Mouse (Mus musculus) erythroblast, embryonic 14.5 days (primary cell): Measurements from ENCODE around the gene Prrx2. TPM values are rescaled to one million over a fixed set of nuclear protein-coding genes. Genes with fewer than 3 reads are reported as not detected.

Experiments used
- H3K27me3 ChIP-seq: 2 replicates; pipeline ENCODE4 v1.6.1; 2012; ENCODE audit warnings: inconsistent platforms; ENCODE audit not compliant: control insufficient read depth
- H3K36me3 ChIP-seq: 2 replicates; pipeline ENCODE4 v1.6.1; 2012; ENCODE audit warnings: mild to moderate bottlenecking, inconsistent platforms; ENCODE audit not compliant: control insufficient read depth
- H3K4me1 ChIP-seq: 2 replicates; pipeline ENCODE4 v1.6.1; 2012; ENCODE audit warnings: inconsistent platforms; ENCODE audit not compliant: control insufficient read depth
- H3K4me3 ChIP-seq: replicated peaks from 2 replicates; pipeline ENCODE3; 2012; ENCODE audit warnings: moderate library complexity, mild to moderate bottlenecking, inconsistent platforms
- H3K9me3 ChIP-seq: 2 replicates; pipeline ENCODE4 v1.6.1; 2012; ENCODE audit warnings: low read length, inconsistent platforms, mixed read lengths; ENCODE audit not compliant: control insufficient read depth
- GATA1 ChIP-seq: IDR thresholded peaks from 2 replicates; pipeline ENCODE4 v1.6.1; 2012; ENCODE audit warnings: low read length, inconsistent platforms, mixed read lengths
- TAL1 ChIP-seq: IDR thresholded peaks from 3 replicates; pipeline ENCODE4 v1.6.1; 2012; ENCODE audit warnings: low read length, inconsistent platforms, mixed read lengths
- polyA plus RNA-seq: library from polyadenylated mRNA; stranded (reverse); fragments of >175 nt; gene quantifications from 2 replicates; pipeline ENCODE4 v1.2.3, GENCODE M21; 2012

The Prrx2 gene
- polyA plus RNA-seq, 1 experiment = not detected

- H3K4me3 ChIP-seq = no peak overlapping the region
- H3K36me3 ChIP-seq = peaks cover 93% of the 10 kb centered on the region
- no peaks in the 10 kb centered on the region for H3K27me3 ChIP-seq
- TF ChIP-seq GATA1 (no peak), TAL1 (no peak)
- peaks cover 8% of the 10 kb centered on the region for H3K9me3 ChIP-seq
- peaks cover 27% of the 10 kb centered on the region for H3K4me1 ChIP-seq
Observed at GRCm38 (mm10) chr2:30819873-30820272, 14.9 kb upstream of the Prrx2 start.

- no peak overlapping the region for H3K4me3 ChIP-seq
- H3K36me3 ChIP-seq = peaks cover 93% of the 10 kb centered on the region
- TF ChIP-seq TAL1 = no peak
- no peak for TF ChIP-seq GATA1
- H3K4me1 ChIP-seq = peaks cover 36% of the 10 kb centered on the region
- H3K27me3 ChIP-seq = no peaks in the 10 kb centered on the region
- H3K9me3 ChIP-seq = peaks cover 8% of the 10 kb centered on the region
Observed at GRCm38 (mm10) chr2:30821073-30821472, 13.7 kb upstream of the Prrx2 start.

GRCm38 (mm10) chr2:30822460-30822859 is 12.3 kb upstream of the Prrx2 start:
- no peak for TF ChIP-seq GATA1
- TF ChIP-seq TAL1 = no peak
- peaks cover 8% of the 10 kb centered on the region for H3K9me3 ChIP-seq
- H3K27me3 ChIP-seq = no peaks in the 10 kb centered on the region
- H3K36me3 ChIP-seq = peaks cover 95% of the 10 kb centered on the region
- H3K4me3 ChIP-seq = no peak overlapping the region
- peaks cover 49% of the 10 kb centered on the region for H3K4me1 ChIP-seq

- TF ChIP-seq TAL1 = no peak
- TF ChIP-seq GATA1 = no peak
- Histone ChIP-seq H3K27me3 (no peaks in the 10 kb centered on the region), H3K9me3 (peaks cover 8% of the 10 kb centered on the region), H3K36me3 (peaks cover 86% of the 10 kb centered on the region), H3K4me1 (peaks cover 53% of the 10 kb centered on the region), H3K4me3 (no peak overlapping the region)
Observed at GRCm38 (mm10) chr2:30823385-30824153, 11.2 kb upstream of the Prrx2 start.

- no peaks in the 10 kb centered on the region for H3K9me3 ChIP-seq
- H3K36me3 ChIP-seq = peaks cover 51% of the 10 kb centered on the region
- no peaks in the 10 kb centered on the region; the same call in 1 of the 2 replicates for H3K27me3 ChIP-seq
- peak overlapping the region; percentile 74 for H3K4me3 ChIP-seq
- TF ChIP-seq GATA1 (peak; percentile 95), TAL1 (peak; percentile 92)
- H3K4me1 ChIP-seq = peaks cover 63% of the 10 kb centered on the region
Observed at GRCm38 (mm10) chr2:30826825-30827748, 7.7 kb upstream of the Prrx2 start.

GRCm38 (mm10) chr2:30827749-30828475 is 6.9 kb upstream of the Prrx2 start:
- TF ChIP-seq GATA1 (no peak), TAL1 (no peak)
- Histone ChIP-seq H3K9me3 (no peaks in the 10 kb centered on the region), H3K4me3 (peak overlapping the region; percentile 74), H3K36me3 (peaks cover 43% of the 10 kb centered on the region), H3K27me3 (no peaks in the 10 kb centered on the region; the same call in 1 of the 2 replicates), H3K4me1 (peaks cover 57% of the 10 kb centered on the region)

GRCm38 (mm10) chr2:30829315-30829714 is 5.5 kb upstream of the Prrx2 start:
- TF ChIP-seq GATA1 = no peak
- no peak for TF ChIP-seq TAL1

GRCm38 (mm10) chr2:30830283-30830795 is 4.4 kb upstream of the Prrx2 start, which contains the start of gene Asb6:
Gene Asb6, minus strand, starts transcription at chr2:30830333.
- H3K4me3 ChIP-seq = no peak within 1 kb of the TSS
- H3K27me3 ChIP-seq = no peaks in the 10 kb centered on the region; the same call in 1 of the 2 replicates
- H3K9me3 ChIP-seq = no peaks in the 10 kb centered on the region
- peaks cover 40% of the 10 kb centered on the region for H3K4me1 ChIP-seq
- TF ChIP-seq TAL1 (no peak), GATA1 (no peak)
- peaks cover 19% of the 10 kb centered on the region for H3K36me3 ChIP-seq

More at GRCm38 (mm10) chr2:30829315-30829714, 5.5 kb upstream of the Prrx2 start:
- peaks cover 29% of the 10 kb centered on the region for H3K36me3 ChIP-seq
- H3K4me1 ChIP-seq = peaks cover 44% of the 10 kb centered on the region
- no peak overlapping the region for H3K4me3 ChIP-seq
- H3K9me3 ChIP-seq = no peaks in the 10 kb centered on the region
- no peaks in the 10 kb centered on the region; the same call in 1 of the 2 replicates for H3K27me3 ChIP-seq
